Mouse (Mus musculus) kidney, postnatal 4 days (tissue): Measurements from ENCODE around the gene Gm12830.

ENCODE experiments used
- DNase-seq, 2 experiments: peaks; one replicate each; pipeline ENCODE4 v3.0.0; 2021; ENCODE audit warnings: mixed read lengths in 2 of 2

The Gm12830 gene

DNA sequence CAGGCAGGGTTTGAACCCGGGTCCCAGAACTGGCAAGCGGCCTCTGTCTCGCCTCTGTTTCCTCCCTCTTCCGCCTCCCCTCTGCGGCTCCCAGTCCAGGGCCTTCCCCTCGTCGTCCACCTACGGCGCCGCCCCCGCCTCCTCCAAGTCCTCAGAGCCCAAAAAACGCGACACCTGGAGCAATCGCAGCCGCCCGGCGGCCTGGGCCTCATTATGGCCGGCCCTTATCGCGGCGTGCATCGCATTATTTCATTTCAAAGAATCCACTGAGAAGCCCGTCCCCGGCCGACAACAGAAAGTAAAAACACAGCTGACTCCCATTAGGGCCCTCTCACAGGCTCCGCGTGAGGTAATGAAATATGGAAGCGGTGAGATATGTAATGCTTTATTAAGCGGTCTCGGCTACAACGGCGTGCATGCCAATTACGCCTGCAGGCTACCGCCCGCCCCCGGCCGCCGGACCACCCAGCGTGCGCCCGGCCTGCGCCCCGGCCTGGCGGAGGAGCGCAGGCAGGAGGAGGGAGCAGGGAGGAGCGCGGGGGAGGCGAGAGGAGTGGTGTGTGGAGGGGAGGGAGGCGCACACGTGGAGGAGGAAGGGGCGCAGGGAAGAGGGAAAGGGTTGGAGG is at the start of gene Gm12830:
Gene Gm12830, plus strand, starts transcription at position 156 of the 626 bp plus-strand sequence.
- DNase-seq, result peak; percentile 81 to 88

DNA sequence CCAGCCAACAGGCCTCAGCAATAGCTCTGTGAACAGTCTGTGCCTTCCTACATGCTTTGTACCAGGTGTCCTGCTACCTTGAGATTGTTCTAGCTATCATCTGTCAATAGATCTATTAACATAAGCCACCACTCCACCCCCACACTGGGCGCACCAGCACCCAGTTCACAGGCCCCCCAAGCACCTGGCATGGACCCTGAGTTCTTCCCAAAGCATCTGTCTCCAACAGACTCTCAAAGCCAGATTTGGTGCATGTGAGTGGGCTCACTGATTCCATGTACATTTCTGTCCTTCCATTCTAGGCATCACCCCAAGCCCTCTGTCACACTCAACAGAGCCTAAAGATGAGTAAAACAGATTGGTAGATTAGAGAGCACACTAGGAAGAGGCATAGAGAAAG is 48.2 kb upstream of the Gm12830 start:
- no peak for DNase-seq

DNA sequence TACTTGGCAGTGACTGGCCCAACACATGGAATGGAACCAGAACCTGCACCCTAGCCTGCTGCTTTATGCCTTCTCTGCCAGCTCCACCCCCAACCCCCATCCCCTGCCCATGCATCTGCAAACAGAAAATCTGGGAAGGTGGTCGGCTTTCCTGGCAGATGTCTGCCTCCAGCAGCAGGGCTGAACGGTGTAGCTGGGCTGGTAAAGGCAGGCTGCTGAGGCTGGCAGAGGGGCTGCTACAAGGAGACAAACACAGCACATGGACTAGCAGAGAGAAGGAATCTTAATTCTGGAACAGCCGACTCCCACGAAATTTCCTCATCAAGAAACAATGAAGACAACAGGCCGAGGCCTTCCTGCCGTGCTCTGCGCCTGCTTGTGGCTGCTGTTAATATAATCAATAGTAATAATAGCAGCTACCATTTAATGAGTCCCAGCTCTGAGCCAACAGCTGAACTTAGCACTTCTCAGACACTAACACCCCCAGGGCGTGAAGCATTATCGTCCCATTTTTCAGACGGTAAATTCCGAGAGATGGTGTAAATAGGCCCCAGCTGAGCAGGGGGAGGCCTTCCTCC is 43.8 kb upstream of the Gm12830 start:
- DNase-seq, result no peak

DNA sequence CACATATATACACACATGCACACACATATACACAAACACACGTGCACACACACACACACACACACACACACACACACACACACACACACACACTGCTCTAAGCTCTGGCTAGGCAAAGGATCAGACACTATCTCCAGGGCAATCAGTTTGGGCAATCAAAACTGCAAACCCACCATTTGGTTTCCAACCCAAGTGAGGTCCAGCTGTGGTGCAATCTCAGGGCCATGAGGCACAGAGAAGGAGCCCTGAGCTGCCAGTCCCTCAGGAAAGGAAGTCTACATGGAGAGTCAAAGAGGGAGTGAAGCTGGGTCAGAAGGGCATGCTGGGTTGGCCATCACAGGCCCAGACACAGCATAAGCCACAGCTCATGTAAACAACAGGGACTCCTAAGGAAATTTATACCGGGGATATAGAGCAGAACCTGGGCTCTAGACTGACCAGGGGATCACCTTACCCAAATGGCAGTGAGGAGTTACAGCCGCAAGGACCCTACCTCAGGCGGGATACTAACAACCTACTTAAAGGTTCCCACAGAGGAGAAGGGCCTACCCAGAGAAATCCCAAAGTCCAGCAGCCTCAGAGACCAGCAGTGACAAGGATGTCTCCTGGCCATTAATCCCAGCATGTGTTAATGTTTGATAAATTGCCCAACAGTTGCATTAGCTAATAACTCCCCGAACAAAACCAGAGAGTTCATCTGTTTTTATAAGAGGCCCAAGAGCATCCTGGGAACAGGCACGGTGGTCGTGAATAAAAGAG is 42.6 kb upstream of the Gm12830 start:
- no peak for DNase-seq

DNA sequence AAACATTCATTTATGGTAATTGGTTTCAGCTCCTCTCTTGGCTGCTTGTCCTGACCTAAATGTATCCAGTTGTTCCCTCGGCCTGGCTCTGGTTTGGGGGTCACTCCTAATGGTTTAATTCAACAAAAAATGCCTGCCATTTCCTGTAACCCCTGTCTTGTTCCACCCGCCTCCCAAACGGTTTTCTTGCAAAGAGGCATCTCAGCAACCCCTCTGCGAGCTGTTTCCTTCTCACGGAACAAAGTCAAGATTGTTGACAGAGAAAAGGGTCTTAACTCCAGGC is 42.1 kb upstream of the Gm12830 start:
- DNase-seq, result peak; percentile 34 to 62

DNA sequence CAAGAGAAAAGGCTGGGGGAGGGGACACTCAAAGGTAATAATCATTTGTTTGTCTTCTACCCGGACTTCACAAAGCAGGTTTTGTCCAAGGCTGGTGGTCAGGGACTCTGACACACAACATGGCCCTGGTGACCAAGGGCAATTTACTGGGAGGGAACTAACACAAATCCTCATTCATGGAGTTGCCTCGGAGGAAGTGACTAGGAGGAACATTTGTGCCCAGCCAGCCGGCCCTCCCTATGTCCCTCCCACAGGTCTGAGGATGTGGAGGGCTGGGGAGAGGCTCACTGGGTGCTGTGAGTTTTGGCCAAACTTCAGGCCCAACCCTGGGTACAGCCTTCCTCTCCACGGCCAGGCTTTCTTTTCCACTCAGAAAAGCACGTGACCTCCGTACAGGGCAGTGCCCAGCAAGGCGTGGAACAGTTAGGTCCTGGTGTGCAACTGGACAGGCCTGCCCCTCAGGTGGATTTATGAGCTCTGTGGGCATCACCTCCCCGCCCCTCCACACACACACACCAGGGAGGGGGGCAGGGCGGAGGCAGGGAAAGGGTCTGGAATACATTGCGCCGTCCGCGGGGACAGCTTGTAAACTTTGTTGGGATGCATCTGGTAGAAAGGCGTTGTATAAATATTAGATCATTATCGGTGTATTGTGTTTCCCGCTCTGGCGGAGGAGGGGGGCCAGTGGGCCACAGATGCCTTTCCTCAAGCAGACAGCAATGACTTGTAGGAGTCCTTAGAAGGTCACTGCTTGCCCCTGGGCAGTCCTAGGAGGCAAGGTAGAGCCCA is 41.6 kb upstream of the Gm12830 start:
- DNase-seq, result peak; percentile 71 to 82

DNA sequence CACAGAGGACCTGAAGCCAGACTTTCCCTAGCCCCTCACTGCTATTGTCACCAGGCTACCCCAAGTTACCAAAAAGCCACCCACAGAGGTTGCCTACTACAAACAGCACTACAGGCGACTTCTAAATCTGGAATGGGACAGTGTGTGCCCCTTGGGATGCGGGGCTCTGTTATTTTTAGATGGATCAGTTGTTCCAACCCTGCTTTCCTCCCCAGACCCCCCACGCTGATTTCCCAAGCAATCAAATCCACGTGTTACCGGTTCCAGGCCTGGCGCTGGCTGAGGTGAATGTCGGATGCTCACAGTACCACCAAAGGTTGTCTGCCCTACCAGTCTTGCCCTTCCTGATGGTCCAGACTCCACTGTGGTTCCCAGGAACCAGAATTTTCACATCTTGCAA is 38.7 kb upstream of the Gm12830 start:
- no peak for DNase-seq

DNA sequence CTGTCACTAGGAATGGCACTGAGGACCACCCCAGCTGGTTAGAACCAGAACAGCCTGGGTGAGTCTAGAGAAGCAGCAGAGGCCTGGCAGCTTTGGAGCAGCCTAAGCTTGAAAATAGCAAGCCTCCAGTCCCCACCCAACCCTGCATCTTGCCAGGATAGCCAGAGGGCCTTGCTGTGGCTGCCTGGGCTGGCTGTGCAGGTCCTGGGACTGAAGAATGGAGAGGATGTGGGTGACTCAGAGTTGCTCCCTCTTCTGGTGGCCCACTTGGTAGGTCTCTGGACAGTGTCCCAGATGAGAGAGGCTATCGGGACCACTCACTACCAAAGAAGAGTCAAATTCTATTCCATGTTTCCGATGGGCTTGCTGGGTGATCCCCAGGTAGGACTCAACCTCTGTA is 36.8 kb upstream of the Gm12830 start:
- peak; percentile 30 to 51 for DNase-seq

DNA sequence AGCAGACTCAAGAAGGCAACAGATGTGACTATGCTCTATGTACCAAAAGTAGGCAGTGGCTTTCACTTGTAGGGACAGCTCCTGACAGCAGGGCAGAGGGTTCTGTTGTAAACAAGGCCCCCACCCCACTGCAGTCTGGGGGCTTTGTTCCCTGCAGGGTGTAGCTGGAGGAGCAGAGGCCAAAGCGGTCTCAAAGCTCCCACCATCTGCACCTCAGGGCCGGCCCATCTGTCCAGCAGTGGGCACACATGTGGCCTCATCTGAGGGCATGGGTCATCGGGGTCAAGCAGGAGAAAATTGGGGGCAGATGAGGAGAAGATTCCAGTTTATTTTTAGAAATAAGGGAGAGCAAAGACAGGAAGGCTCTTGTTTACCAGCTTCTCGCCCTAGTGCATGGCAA is 32.7 kb upstream of the Gm12830 start:
- DNase-seq, result no peak

DNA sequence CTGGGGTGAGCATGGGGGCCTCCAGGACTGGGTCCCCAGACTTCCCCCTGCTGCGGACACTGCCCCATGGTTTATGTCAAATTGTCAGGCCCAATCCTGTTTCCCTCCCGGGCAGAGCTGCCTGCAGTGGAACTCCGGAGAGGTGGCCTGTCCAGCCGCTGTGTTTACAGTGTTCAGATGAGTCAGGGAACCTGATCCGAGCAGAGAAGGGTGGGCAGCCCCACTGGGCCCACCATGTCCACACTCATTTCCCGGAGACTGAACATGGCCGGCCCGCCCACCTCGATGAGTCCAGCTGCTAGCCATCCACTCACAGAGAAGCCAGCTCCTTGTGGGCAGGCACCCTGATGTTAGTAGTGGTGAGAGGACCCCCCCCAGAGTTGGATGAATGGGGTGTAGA is 29.9 kb upstream of the Gm12830 start:
- no peak for DNase-seq

DNA sequence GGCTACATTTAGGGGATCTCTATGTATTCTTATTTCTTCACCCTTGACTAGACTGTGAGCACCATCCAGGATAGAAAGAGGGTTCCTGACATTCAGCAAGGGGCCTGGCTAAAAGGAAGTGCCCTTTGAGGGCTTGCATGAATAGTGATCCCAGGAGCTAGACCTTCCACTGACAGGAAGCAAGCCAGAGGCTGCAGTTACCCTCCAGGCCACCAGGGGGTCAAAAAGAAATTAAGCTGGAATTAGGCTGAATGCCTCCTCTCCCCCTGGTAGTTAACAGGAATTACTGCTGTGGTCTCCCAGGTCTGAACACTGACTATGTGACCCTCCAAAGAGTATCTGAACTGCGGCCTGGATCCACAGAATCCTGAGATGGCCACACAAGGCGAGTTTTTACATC is 27.7 kb upstream of the Gm12830 start:
- DNase-seq, result no peak

DNA sequence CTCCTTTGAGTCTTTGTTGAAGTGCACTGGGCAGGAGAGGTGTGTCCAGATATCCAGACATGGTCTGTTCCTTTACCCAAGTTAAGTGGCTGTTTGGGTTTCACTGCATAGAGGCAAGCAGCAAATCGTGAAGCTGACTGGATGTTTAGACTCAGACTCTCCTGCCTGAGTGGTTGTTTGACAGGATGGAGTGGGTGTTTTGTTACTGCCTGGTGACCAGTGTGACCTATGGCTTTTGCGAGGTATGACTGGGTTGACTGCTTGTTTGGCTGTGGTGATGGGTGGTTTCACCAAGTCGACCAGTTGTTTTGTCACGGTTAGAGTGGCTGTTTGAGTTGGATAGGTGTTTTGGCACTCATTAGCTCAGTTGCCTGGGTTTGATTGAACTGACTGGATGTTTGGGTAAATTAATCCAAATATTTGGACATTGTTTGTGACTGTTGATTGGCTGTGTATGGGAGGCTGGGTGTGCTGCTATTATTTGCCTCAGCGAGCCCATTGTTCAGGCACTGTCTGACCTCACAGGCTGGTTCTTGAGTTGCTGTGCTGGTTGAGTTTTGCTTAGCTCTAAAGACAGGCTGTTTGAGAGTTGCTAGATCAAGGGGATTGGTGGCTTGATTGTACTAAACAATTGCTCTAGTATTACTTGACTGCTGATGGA is 24.1 kb upstream of the Gm12830 start:
- DNase-seq, result no peak

DNA sequence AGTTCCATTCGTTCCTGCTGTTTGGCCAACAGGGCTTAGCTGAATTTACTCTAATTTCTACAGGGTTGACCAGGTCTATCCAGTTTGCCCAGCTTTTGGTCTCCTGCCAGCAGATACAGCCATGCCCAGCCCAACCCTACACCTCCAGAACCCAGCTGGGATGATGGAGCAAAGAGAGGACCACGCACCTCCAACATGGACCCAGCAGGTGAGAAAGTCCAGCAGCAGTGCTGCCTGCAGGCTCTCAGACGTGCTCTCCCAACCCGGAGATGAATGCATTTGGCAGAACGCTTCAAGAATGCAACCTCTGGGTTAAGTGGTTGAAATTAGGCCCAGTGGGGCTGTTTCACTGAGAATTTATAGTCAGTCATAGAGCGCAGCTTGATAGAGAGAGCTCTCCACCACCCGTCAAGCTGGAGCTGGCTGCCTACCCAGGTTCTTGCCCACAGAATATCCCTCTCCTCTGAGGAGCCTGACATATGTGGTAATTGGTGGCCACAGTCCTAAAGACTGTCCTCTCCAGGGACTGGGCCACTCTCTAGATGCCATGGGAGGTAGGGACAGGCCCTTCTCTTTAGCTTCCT is 23.4 kb upstream of the Gm12830 start:
- DNase-seq, result peak; percentile 46 to 67

DNA sequence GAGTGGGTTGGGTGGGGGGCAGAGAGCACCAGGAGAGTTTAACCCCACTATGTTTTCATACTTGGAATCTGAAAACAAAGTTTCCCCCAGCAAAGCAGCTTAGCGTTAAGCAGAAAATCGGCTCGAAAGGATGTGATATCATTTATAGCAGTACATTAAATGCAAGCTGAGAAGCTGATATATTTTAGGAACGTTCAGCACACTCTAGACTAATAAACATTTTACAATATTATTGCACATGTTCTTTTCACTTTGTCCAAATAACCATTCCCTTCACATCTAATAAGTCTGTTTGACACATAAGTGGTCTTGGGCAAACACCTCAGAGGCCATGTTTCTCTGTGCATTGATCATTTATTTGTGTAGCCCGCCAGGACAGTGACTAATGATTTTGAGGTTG is 17.4 kb upstream of the Gm12830 start:
- no peak for DNase-seq

DNA sequence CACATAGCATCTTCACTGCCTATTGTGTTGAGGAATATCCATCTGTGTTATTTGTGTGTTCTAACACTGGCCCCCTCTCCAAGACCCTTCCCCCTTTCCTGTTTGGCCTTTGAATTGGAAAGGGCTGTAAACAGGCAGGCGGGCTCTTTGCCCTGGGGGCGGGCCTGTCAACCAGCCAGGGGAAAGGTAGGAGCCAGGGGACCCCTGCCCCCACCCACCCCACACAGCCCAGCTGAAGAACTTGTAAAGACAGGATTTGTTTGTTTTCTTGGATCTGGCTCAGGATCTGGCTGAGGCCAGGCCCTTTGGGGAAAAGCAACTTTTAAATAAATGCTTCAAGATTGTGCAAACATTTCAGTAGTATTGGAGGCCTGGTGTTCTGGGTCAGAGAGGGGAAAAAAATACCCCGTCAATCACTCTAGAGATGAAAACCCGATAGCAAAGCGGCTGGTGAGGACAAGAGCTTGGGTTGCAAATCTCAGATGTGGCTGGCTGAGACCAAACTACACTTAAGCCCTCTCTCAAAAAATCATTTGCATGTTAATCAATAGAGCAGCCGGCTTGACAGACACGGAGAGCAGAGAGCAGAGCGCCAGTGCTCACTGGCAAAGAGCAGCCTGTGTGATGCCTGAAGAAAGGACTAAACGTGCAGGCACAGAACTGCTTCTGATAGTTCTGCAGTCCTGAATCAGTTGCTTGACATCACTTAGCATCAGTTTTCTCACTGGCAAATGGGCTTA is 2.4 kb upstream of the Gm12830 start:
- peak; percentile 38 to 58 for DNase-seq

DNA sequence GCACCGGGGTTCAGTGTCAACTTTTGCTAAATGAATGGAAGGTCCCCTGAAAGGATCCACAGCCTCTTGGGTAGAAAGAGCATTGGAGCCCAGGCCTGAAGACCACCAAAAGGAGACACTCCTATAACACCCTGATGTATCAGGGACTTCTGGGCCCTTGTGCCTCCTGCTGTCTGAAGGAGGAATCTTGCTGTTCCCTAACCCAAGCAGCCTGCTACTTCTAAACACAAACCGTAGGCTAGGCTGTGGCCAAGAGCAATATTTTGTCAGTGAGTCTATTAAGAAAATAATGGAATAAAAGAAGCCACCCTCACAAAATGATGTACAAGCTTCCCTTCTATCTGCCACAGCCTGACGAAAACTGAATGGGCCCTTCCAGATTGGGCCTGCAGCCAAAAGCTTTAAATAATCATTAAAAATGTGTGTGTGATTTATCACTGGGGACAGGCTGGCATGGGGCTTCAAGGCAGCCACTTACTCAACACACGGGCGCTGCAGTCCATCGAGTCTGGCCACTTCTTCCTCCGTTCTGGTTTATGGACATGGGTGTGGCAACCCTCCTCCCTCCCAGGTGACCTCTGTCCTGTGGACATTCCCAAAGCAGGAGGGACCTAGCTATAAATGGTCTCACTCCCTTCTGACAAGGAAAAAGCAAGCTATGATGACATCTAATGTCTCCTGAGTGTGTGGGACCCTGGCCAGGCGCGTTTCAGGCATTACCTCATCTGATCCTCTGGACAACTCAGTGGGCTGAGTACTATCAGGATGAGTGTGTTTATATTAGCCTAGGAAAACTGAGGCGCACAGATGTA is 13.5 kb downstream of the Gm12830 start:
- peak; percentile 15 to 31 for DNase-seq

DNA sequence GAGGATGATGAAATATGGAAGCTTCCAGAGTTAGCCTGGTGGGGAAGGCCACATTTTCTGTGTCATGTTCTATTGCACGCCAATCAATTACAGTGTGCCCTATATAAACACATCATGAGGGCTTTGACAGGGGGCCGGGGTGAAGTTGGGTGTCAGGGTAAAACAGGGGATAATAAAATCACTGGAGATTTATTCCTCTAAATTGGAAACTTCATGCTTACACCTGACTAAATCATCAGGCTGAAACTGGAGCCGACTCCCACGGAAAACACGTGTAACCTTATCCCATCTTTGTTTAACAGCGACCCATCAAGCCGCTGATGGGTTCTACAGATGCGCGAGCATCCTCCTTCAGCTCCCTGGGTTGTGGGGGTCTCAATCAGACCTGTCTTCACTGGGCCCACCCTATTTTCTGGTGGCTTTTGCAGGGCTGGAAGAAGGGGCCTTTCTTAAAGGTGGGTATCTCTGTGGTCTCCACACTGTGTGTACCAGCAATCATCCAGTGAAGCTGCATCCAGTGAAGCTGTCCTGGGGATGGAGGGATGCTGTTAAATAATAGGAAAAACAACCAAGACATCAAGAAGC is 19.9 kb downstream of the Gm12830 start:
- DNase-seq, result no peak

DNA sequence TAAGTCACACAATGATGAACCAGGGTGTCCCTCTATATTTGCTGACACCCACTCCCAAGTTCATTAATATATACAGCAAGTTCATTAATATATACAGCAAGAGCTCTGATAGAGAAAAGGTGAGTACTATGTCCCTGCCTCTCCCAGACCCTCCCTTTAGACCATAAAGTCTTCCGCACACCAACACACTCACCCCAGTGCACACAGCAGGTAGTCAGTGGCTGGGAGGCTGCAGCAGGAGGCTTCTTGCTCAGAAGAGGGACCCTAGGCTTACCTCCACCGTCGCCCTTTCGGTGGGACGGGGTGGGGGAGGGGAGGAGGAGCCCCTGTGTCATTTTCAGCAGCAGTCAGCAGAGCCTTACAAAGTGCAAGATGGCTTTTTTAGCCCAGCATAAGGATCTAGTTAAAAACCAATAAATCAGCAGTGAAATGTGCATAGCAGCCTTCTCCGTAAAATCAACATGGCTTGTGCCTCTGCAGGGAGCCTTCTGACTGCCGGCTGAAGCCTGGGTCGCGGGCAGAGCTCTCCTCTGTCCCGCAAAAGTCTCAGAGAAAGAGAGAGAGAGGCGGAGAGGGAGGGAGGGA is 20.9 kb downstream of the Gm12830 start:
- DNase-seq, result peak; percentile 15 to 47

DNA sequence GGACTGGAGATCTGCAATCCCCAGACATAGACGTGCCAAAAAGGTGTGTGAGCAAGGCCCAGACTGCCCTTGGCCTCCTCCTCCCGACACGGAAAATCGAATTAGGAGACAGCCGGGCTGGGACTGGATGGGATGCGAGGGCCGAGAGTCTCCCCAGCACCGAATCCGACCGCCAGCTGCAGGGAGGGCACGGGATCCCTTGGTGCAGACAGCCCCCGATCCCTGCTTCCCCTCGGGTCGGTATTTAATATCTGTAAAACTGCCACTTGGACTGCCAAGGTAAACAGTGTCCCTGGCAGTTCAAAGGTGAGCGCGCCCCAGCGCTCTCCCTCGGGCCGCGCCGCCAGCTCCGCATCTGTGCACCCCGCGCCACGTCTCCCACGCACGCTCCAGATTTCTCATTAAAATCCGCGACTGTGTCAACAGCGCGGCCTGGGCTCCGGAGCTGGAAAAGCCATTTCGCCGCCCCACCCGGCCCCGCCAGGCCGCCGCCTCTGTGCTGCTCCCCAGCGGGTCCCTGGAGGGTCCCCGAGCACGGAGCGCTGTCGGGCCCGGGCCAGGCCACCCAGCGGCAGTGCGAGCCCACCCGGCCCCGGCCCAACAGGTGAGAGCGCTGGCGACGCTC is 21.7 kb downstream of the Gm12830 start:
- peak; percentile 74 to 86 for DNase-seq

DNA sequence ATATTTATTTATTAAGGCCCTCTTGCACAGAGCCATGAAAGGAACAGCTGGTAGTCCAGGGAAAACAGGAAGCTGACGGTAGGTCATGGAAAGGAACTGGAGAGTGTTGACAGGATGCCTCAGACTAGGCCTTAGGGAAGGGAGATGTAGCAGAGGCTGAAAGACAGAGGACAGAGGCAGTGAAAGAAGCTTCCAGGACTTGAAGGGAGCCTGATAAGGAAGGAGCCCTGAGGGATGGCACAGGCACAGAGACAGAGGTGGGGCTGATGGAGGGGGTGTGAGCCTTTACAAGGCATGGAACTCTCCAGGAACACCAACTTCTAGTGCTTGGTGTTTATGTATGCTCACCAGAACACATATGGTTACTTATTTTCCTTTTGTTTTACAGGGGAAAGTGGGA is 23.1 kb downstream of the Gm12830 start:
- no peak for DNase-seq
